Comparison of ENCODE assay signal across 19 mouse cellular contexts in the genomic region with DNA sequence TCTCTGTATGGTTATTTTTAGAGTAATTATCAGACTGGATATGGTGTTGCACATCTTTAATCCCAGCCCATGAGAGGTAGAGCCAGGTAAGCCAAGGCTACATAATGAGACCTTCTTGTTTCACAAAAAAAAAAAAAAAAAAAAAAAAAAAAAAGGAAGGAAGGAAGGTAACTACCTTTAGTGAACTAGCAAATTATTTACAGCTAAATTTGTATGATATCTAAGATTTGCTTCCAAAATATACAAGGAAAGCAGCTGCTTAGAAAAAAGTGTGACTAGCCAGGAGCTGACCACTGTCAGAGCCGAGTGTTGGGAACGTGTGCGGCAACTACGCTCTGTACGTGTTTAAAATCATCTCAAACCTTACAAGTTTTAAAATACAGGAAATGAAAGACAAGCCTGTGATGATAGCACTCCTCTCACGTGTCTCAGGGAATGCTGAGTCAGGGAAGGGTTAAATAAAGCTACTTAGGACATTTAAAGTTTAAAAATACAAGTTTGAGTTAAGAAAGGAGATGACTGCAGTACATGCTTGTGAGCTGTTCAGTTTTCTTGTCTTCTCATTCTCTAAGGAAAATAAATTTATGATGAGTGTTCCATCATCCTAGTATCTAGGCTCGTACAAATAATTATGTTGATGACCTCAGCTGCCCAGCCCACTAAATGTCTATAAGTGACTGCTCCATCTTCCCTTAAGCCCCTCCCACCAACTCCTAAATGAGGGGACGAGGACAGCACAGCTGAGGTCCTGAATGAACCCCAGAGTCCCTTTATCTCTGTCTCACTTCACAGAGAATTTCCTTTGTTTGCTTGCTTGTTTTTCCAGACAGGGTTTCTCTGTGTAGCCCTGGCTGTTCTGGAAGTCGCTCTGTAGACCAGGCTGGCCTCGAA. TPM values are rescaled to one million over a fixed set of nuclear protein-coding genes. Genes with fewer than 3 reads are reported as not detected.
DNase-seq lines count a peak whose midpoint lies in the region; ATAC-seq and TF ChIP-seq lines count a peak whose summit lies in the region.
"Had no signal": no experiment of that assay in that cellular context is flagged by ENCODE, and none has a peak within 500 bp of the region (broad histone marks: within the 10 kb centered on the region; RNA-seq: fewer than 3 reads in every experiment).

No protein-coding gene starts in this region.

- H3K4me3 ChIP-seq in hindbrain, embryonic 10.5 days, result no peak overlapping the region
- no peak overlapping the region for H3K4me3 ChIP-seq in hindbrain, postnatal 0 days (ENCODE audit: low read length)
- H3K4me3 ChIP-seq in liver, postnatal 0 days (ENCODE audit: low read depth, low read length), result no peak overlapping the region
- H3K4me3 ChIP-seq: embryonic facial prominence, embryonic 15.5 days; forebrain, embryonic 15.5 days; limb, embryonic 15.5 days; stomach, embryonic 15.5 days had no signal

- peaks cover 52% of the 10 kb centered on the region for H3K4me1 ChIP-seq in hindbrain, embryonic 10.5 days (replicated peaks)
- H3K4me1 ChIP-seq in hindbrain, postnatal 0 days (ENCODE audit: insufficient read depth, low read length), result no peaks in the 10 kb centered on the region; the same call in 1 of the 2 replicates
- peaks cover 13% of the 10 kb centered on the region for H3K4me1 ChIP-seq in liver, postnatal 0 days (ENCODE audit: insufficient read depth)
- H3K4me1 ChIP-seq: stomach, embryonic 15.5 days had no signal

- no peaks in the 10 kb centered on the region for H3K9me3 ChIP-seq in hindbrain, embryonic 10.5 days
- H3K9me3 ChIP-seq in hindbrain, postnatal 0 days (ENCODE audit: low read length), result no peaks in the 10 kb centered on the region
- H3K9me3 ChIP-seq in liver, postnatal 0 days (ENCODE audit: low read length), result no peaks in the 10 kb centered on the region
- H3K9me3 ChIP-seq: embryonic facial prominence, embryonic 15.5 days; forebrain, embryonic 15.5 days; limb, embryonic 15.5 days; stomach, embryonic 15.5 days had no signal

- no peaks in the 10 kb centered on the region for H3K27me3 ChIP-seq in hindbrain, embryonic 10.5 days (ENCODE audit: insufficient read depth, poor library complexity, severe bottlenecking)
- no peaks in the 10 kb centered on the region for H3K27me3 ChIP-seq in hindbrain, postnatal 0 days (ENCODE audit: insufficient read depth, low read length)
- H3K27me3 ChIP-seq in liver, postnatal 0 days (ENCODE audit: insufficient read depth, low read length), result no peaks in the 10 kb centered on the region
- H3K27me3 ChIP-seq: embryonic facial prominence, embryonic 15.5 days; limb, embryonic 15.5 days; stomach, embryonic 15.5 days had no signal

- TF ChIP-seq EP300 in liver, postnatal 0 days (IDR thresholded peaks at IDR 0.05; ENCODE audit: low read depth), result no peak

- no peak for DNase-seq in hindbrain, embryonic 10.5 days (ENCODE audit: low spot score)
- no peak for DNase-seq in hindbrain, postnatal 0 days (ENCODE audit: low spot score)
- peak; percentile 54 for DNase-seq in 416B (ENCODE audit: low read depth)
- DNase-seq in liver, postnatal 0 days, result no peak
- no peak for DNase-seq in layer of hippocampus, postnatal 25 days (ENCODE audit: extremely low spot score in 1 of 2, low spot score in 1 of 2)
- no peak for DNase-seq in spleen, postnatal 14 days (ENCODE audit: low spot score in 2 of 2)
- DNase-seq: cerebellum, postnatal 14 days; gastrocnemius, postnatal 25 days; heart, postnatal 14 days; kidney, adult 11 months; kidney, postnatal 4 days; thymus, postnatal 25 days had no signal

- TF ChIP-seq CTCF in hindbrain, postnatal 0 days (IDR thresholded peaks at IDR 0.05; ENCODE audit: low read depth), result no peak
- TF ChIP-seq CTCF in liver, postnatal 0 days (IDR thresholded peaks at IDR 0.05; ENCODE audit: low read depth), result no peak

- H3K27ac ChIP-seq in hindbrain, embryonic 10.5 days, result peak overlapping the region; percentile 76
- H3K27ac ChIP-seq in hindbrain, postnatal 0 days, result no peak overlapping the region
- H3K27ac ChIP-seq in liver, postnatal 0 days (ENCODE audit: low read depth), result peak overlapping the region; percentile 53; the same call in 1 of the 2 replicates
- H3K27ac ChIP-seq: embryonic facial prominence, embryonic 15.5 days; forebrain, embryonic 15.5 days; limb, embryonic 15.5 days; stomach, embryonic 15.5 days had no signal

- H3K36me3 ChIP-seq in hindbrain, embryonic 10.5 days, result 0 out of 2 replicates have a peak, but pooled peaks cover 4% of the 10 kb centered on the region
- no peaks in the 10 kb centered on the region for H3K36me3 ChIP-seq in hindbrain, postnatal 0 days (ENCODE audit: insufficient read depth, low read length)
- H3K36me3 ChIP-seq in liver, postnatal 0 days (replicated peaks; ENCODE audit: insufficient read depth, low read length), result peaks cover 6% of the 10 kb centered on the region; the same call in 1 of the 2 replicates
- H3K36me3 ChIP-seq: embryonic facial prominence, embryonic 15.5 days; forebrain, embryonic 15.5 days; limb, embryonic 15.5 days; stomach, embryonic 15.5 days had no signal

- no peak overlapping the region for H3K9ac ChIP-seq in hindbrain, postnatal 0 days (replicated peaks; ENCODE audit: low read length)
- H3K9ac ChIP-seq in liver, postnatal 0 days (replicated peaks), result no peak overlapping the region
- H3K9ac ChIP-seq: embryonic facial prominence, embryonic 15.5 days; forebrain, embryonic 15.5 days; limb, embryonic 15.5 days; stomach, embryonic 15.5 days had no signal

- H3K4me2 ChIP-seq in hindbrain, postnatal 0 days (ENCODE audit: low read depth, low read length), result no peak overlapping the region
- no peak overlapping the region for H3K4me2 ChIP-seq in liver, postnatal 0 days (ENCODE audit: low read depth, low read length)
- H3K4me2 ChIP-seq: embryonic facial prominence, embryonic 15.5 days; forebrain, embryonic 15.5 days; limb, embryonic 15.5 days; stomach, embryonic 15.5 days had no signal

- no peak for ATAC-seq in hindbrain, postnatal 0 days
- peak; percentile 45; the same call in 1 of the 2 replicates for ATAC-seq in common myeloid progenitor, adult 5-6 weeks (replicated peaks; ENCODE audit: low read depth, poor library complexity, severe bottlenecking)
- ATAC-seq in liver, postnatal 0 days, result peak; percentile 22; the same call in 1 of the 2 replicates
- ATAC-seq: forebrain, embryonic 15.5 days had no signal

- WGBS in hindbrain, embryonic 10.5 days, result 71% methylated on average over 10 of the region's 10 CpGs
- 61% methylated on average over 10 of the region's 10 CpGs for WGBS in hindbrain, postnatal 0 days
- WGBS in liver, postnatal 0 days (ENCODE audit: insufficient replicate concordance), result 38% methylated on average over 10 of the region's 10 CpGs

RNA-seq across cellular contexts. Expression of a gene that starts 44.4 kb away (rescaled TPM):
- polyA plus RNA-seq in hindbrain, embryonic 10.5 days (2016; fragmentation: Nextera tagmentation; extraction: Ambion mirVana), result 0.14 TPM in 1 of 2 replicates, not detected in the other
- total RNA-seq in hindbrain, postnatal 0 days (2014; rRNA removed), result not detected in 2 replicates
- not detected in 2 replicates for polyA plus RNA-seq in hindbrain, postnatal 0 days (2015; fragmentation: Nextera tagmentation; extraction: Ambion mirVana)
- 0.14 and 1.0 TPM in 2 replicates for total RNA-seq in common myeloid progenitor, adult 5-6 weeks (2017)
- 0.18 and 0.28 TPM in 2 replicates for polyA plus RNA-seq in liver, postnatal 0 days (2015; fragmentation: Nextera tagmentation; extraction: Ambion mirVana)
- total RNA-seq in layer of hippocampus, postnatal 25 days (2021), result not detected
- total RNA-seq: gastrocnemius, postnatal 25 days; left cerebral cortex, adult 18-20 months had no signal
- polyA plus RNA-seq: CD4-positive, CD25-positive, alpha-beta regulatory T cell, adult 4 months; forebrain, embryonic 15.5 days had no signal

RNA-seq across cellular contexts. Expression of a gene that starts 45.0 kb away (rescaled TPM):
- polyA plus RNA-seq in hindbrain, embryonic 10.5 days (2016; fragmentation: Nextera tagmentation; extraction: Ambion mirVana), result 154 and 173 TPM in 2 replicates
- total RNA-seq in hindbrain, postnatal 0 days (2014; rRNA removed), result 69.7 and 70.1 TPM in 2 replicates
- polyA plus RNA-seq in hindbrain, postnatal 0 days (2015; fragmentation: Nextera tagmentation; extraction: Ambion mirVana), result 33.3 and 33.7 TPM in 2 replicates
- 89.1 and 138 TPM in 2 replicates for total RNA-seq in common myeloid progenitor, adult 5-6 weeks (2017)
- polyA plus RNA-seq in liver, postnatal 0 days (2015; fragmentation: Nextera tagmentation; extraction: Ambion mirVana), result 65.7 and 75.1 TPM in 2 replicates
- 10 to 100 TPM; 16.8 to 24.1 TPM for total RNA-seq in layer of hippocampus, postnatal 25 days (2021)
